Mouse (Mus musculus): ENCODE data around the gene Ogfod1.

DNA sequence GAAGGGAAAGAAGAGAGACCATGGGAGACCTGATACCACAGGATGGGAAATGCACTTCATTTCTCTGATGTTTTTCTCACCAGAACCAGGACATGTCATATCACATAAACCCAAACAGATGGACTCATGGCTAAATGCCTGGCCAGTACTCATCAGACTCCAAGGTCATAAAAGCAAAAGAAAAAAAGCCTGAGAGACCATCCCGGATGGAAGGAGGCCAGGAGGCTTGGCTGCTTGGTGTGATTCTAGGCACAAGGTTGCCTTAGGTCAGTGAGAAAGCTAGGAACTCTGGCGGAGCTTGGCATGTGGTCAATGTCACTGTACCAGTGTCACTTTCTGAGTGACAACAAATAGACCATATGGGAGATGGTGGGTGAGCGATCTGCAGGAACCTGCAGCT, 70.9 kb downstream of the Ogfod1 start:
- no peak for TF ChIP-seq CTCF (IDR thresholded peaks at IDR 0.05; ENCODE audit: low read depth)
- TF ChIP-seq EP300 (IDR thresholded peaks at IDR 0.05; ENCODE audit: low read depth): no peak

Data from heart, postnatal 0 days (tissue).